Mouse (Mus musculus): ENCODE data around the gene Hdhd5.

- TF ChIP-seq CTCF (conservative IDR thresholded peaks at IDR 0.05 in 1 of 2, IDR thresholded peaks at IDR 0.05 in 1 of 2; ENCODE audit: low read depth in 2 of 2, low read length in 2 of 2) (peak in 1 of 2 experiments; percentile 28; a peak in 1 of 4 replicates), POLR2AphosphoS2 (IDR thresholded peaks at IDR 0.05; ENCODE audit: low read depth, low read length) (no peak; the same call in 1 of the 2 replicates)
These were observed 36.1 kb upstream of the Hdhd5 start for GRCm38 (mm10) chr6:120566911-120567909.

All from CH12.LX (cell line).